Mouse (Mus musculus): ENCODE results near the gene Tst. TPM values are rescaled to one million over a fixed set of nuclear protein-coding genes. Genes with fewer than 3 reads are reported as not detected.
A peak's percentile ranks its signal among the peaks of the same experiment; 100 is the strongest.

The Tst gene
- polyA plus RNA-seq, 1 experiment: 16.8 TPM

DNA sequence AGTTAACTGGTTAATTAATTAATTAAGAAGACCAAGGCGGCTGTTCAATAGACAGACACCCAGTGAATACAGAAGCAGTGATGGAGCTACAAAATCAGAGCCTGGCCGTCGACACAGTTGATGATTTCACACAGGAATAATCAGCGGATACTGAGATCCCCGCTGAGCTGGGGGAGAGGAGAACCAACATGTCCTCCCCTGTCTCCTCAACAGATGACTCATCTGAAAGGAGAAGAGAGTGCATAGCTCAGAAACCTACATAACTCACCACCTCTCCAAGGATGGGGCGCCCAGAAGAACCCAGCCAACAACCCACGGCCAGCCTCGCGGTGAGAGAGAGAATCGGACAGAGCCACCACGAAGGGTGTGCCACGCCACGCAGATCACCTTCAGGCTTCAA is 14.7 kb upstream of the Tst start:
- Histone ChIP-seq H3K4me3 (ENCODE audit: extremely low read depth, insufficient read depth, insufficient read length) (no peak overlapping the region), H3K36me3 (ENCODE audit: control insufficient read depth, insufficient read depth, low read length) (no peaks in the 10 kb centered on the region), H3K27me3 (ENCODE audit: control insufficient read depth, insufficient read depth, low read length) (no peaks in the 10 kb centered on the region), H3K27ac (ENCODE audit: insufficient read depth, low read length) (no peak overlapping the region), H3K4me1 (ENCODE audit: control insufficient read depth, insufficient read depth, insufficient read length) (peaks cover 4% of the 10 kb centered on the region; the same call in 1 of the 2 replicates)
- TF ChIP-seq POLR2A (IDR thresholded peaks at IDR 0.05; ENCODE audit: low read depth, low read length) (no peak), CTCF (IDR thresholded peaks at IDR 0.05; ENCODE audit: extremely low read depth, insufficient read depth, insufficient read length, insufficient replicate concordance) (no peak)
- 60% methylated on average over 13 of the region's 13 CpGs for WGBS
- no peak for DNase-seq (ENCODE audit: low read depth in 1 of 2, low spot score in 2 of 2)

DNA sequence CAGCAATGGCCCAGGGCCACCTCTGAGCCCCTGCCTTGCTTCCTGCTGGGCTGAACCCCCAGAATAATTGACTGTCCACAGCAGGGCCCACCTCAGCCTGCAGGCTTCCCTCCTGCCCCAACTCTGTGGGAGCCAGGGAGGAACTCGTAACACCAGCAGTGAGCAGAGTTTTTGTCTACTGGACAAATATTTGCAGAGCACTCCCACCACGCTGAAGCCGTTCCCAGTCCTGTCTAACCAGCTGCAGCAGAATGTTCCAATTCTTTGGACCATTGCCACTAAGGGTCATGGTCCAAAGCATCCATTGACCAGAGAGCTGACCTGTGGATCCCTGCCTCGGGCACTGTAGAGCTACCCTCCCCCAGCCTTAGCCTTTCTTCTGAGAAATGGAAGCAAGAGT is 11.2 kb upstream of the Tst start:
- TF ChIP-seq POLR2A (IDR thresholded peaks at IDR 0.05; ENCODE audit: low read depth, low read length) (no peak), CTCF (IDR thresholded peaks at IDR 0.05; ENCODE audit: extremely low read depth, insufficient read depth, insufficient read length, insufficient replicate concordance) (no peak)

DNA sequence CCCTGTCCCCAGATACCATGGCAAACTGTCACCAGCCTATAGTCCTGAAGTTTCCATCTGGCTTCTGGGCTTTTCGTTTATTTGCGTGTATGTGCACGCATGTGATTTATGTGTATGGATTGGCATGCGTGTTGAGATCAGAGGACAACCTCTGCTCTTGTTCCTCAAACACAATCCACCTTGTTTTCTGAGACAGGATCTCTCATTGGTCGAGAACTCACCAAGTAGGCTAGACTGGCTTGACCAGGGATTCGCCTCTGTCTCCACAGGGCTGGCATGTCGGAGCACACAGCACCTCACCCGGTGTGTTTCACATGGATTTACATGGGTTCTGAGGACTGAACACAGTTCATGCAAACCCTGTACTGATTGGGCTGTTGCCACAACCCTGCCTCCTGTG is 8.4 kb upstream of the Tst start:
- Histone ChIP-seq H3K27ac (ENCODE audit: insufficient read depth, low read length) (no peak overlapping the region), H3K4me1 (ENCODE audit: control insufficient read depth, insufficient read depth, insufficient read length) (no peaks in the 10 kb centered on the region), H3K27me3 (ENCODE audit: control insufficient read depth, insufficient read depth, low read length) (no peaks in the 10 kb centered on the region), H3K36me3 (ENCODE audit: control insufficient read depth, insufficient read depth, low read length) (no peaks in the 10 kb centered on the region), H3K4me3 (ENCODE audit: extremely low read depth, insufficient read depth, insufficient read length) (no peak overlapping the region)
- DNase-seq (ENCODE audit: low read depth in 1 of 2, low spot score in 2 of 2): no peak
- 98% methylated on average over 8 of the region's 8 CpGs for WGBS
- TF ChIP-seq CTCF (IDR thresholded peaks at IDR 0.05; ENCODE audit: extremely low read depth, insufficient read depth, insufficient read length, insufficient replicate concordance): no peak
- no peak for TF ChIP-seq POLR2A (IDR thresholded peaks at IDR 0.05; ENCODE audit: low read depth, low read length)

More for the DNA sequence above, 11.2 kb upstream of the Tst start:
- H3K4me3 ChIP-seq (ENCODE audit: extremely low read depth, insufficient read depth, insufficient read length): no peak overlapping the region
- no peak overlapping the region; the same call in 1 of the 2 replicates for H3K27ac ChIP-seq (ENCODE audit: insufficient read depth, low read length)
- 86% methylated on average over 4 of the region's 4 CpGs for WGBS
- no peak for DNase-seq (ENCODE audit: low read depth in 1 of 2, low spot score in 2 of 2)
- H3K4me1 ChIP-seq (ENCODE audit: control insufficient read depth, insufficient read depth, insufficient read length): no peaks in the 10 kb centered on the region
- no peaks in the 10 kb centered on the region for H3K36me3 ChIP-seq (ENCODE audit: control insufficient read depth, insufficient read depth, low read length)
- no peaks in the 10 kb centered on the region for H3K27me3 ChIP-seq (ENCODE audit: control insufficient read depth, insufficient read depth, low read length)

DNA sequence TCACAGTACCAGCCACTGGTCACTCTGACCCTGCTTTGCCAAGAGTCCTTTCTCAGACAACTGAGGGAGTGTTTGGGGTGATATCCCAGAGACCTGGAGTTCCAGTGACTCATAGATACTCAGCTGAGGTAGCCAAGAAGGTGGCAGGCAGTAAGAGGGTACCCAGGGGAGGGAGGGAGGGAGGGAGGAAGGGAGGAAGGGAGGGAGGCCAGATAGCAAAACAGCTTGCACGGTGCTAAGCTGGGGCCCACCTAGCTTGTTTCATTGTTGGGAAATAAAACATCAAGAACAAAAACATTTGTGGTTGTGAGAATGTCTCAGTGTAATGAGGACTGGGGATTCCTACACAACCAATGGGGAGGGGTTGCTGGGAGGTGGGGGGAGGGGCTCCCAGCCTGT is 8.0 kb upstream of the Tst start:
- no peak overlapping the region for H3K4me3 ChIP-seq (ENCODE audit: extremely low read depth, insufficient read depth, insufficient read length)
- H3K27ac ChIP-seq (ENCODE audit: insufficient read depth, low read length): no peak overlapping the region
- no peak for DNase-seq (ENCODE audit: low read depth in 1 of 2, low spot score in 2 of 2)
- H3K27me3 ChIP-seq (ENCODE audit: control insufficient read depth, insufficient read depth, low read length): no peaks in the 10 kb centered on the region
- no peaks in the 10 kb centered on the region for H3K4me1 ChIP-seq (ENCODE audit: control insufficient read depth, insufficient read depth, insufficient read length)
- H3K36me3 ChIP-seq (ENCODE audit: control insufficient read depth, insufficient read depth, low read length): no peaks in the 10 kb centered on the region
- TF ChIP-seq CTCF (IDR thresholded peaks at IDR 0.05; ENCODE audit: extremely low read depth, insufficient read depth, insufficient read length, insufficient replicate concordance): no peak
- no peak for TF ChIP-seq POLR2A (IDR thresholded peaks at IDR 0.05; ENCODE audit: low read depth, low read length)
- WGBS: 74% methylated on average over 1 of the region's 1 CpGs

DNA sequence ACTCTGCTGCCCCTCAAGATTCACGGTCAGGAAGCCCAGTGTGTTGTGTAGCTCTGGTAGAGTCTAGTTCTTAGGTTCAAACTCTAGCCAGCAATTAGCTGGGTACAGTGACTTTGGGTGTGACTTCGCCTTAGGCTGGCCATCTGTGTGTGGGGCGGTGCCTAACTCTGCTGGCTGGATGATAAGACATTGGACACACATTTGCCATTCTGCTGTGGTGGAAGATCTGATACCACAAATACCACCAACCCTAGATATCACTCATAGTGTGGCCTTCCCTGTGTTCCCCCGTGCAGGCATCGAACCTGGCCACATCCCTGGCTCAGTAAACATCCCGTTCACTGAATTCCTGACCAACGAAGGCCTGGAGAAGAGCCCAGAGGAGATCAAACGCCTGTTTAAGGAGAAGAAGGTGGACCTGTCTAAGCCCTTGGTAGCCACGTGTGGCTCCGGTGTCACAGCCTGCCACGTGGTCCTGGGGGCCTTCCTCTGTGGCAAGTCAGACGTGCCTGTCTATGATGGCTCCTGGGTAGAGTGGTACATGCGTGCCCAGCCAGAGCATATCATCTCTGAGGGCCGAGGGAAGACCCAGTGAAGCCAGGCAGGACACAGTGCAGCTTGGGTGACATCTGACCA is 7.5 kb upstream of the Tst start:
- no peak overlapping the region for H3K4me3 ChIP-seq (ENCODE audit: extremely low read depth, insufficient read depth, insufficient read length)
- DNase-seq (ENCODE audit: low read depth in 1 of 2, low spot score in 2 of 2): no peak

DNA sequence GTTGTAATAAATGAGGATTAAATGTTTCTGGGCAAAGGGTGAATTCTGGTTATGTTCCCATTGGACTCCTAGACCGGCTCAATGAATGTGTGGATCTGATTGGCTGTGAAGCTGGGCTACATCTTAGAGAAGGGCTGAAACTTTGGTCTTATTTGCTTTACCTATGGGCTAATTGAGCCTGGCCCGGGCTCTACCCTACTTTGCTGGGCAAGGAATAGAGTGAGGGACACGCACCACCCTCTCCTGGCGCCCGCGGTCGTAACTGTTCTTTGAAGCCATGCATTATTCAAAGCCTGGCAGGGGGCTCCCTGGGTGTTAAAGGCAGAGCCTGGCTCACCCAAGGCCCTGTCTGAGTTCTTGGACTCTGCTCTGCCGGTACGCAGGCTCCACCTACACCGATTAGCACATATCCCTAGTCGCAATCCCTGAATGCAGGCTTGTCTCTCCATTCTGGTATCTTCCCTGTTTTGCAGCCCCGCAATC is 3.9 kb upstream of the Tst start:
- H3K36me3 ChIP-seq (ENCODE audit: control insufficient read depth, insufficient read depth, low read length): no peaks in the 10 kb centered on the region
- WGBS: 85% methylated on average over 12 of the region's 12 CpGs
- H3K27me3 ChIP-seq (ENCODE audit: control insufficient read depth, insufficient read depth, low read length): no peaks in the 10 kb centered on the region
- DNase-seq (ENCODE audit: low read depth in 1 of 2, low spot score in 2 of 2): no peak
- H3K4me1 ChIP-seq (ENCODE audit: control insufficient read depth, insufficient read depth, insufficient read length): peaks cover 6% of the 10 kb centered on the region; the same call in 1 of the 2 replicates
- H3K27ac ChIP-seq (ENCODE audit: insufficient read depth, low read length): no peak overlapping the region
- H3K4me3 ChIP-seq (ENCODE audit: extremely low read depth, insufficient read depth, insufficient read length): no peak overlapping the region
- no peak for TF ChIP-seq CTCF (IDR thresholded peaks at IDR 0.05; ENCODE audit: extremely low read depth, insufficient read depth, insufficient read length, insufficient replicate concordance)
- no peak for TF ChIP-seq POLR2A (IDR thresholded peaks at IDR 0.05; ENCODE audit: low read depth, low read length)

More for the DNA sequence above, 7.5 kb upstream of the Tst start:
- H3K27me3 ChIP-seq (ENCODE audit: control insufficient read depth, insufficient read depth, low read length): no peaks in the 10 kb centered on the region
- no peaks in the 10 kb centered on the region for H3K4me1 ChIP-seq (ENCODE audit: control insufficient read depth, insufficient read depth, insufficient read length)
- TF ChIP-seq POLR2A (IDR thresholded peaks at IDR 0.05; ENCODE audit: low read depth, low read length): no peak
- no peak for TF ChIP-seq CTCF (IDR thresholded peaks at IDR 0.05; ENCODE audit: extremely low read depth, insufficient read depth, insufficient read length, insufficient replicate concordance)
- 84% methylated on average over 14 of the region's 14 CpGs for WGBS
- no peak overlapping the region for H3K27ac ChIP-seq (ENCODE audit: insufficient read depth, low read length)
- H3K36me3 ChIP-seq (ENCODE audit: control insufficient read depth, insufficient read depth, low read length): no peaks in the 10 kb centered on the region

DNA sequence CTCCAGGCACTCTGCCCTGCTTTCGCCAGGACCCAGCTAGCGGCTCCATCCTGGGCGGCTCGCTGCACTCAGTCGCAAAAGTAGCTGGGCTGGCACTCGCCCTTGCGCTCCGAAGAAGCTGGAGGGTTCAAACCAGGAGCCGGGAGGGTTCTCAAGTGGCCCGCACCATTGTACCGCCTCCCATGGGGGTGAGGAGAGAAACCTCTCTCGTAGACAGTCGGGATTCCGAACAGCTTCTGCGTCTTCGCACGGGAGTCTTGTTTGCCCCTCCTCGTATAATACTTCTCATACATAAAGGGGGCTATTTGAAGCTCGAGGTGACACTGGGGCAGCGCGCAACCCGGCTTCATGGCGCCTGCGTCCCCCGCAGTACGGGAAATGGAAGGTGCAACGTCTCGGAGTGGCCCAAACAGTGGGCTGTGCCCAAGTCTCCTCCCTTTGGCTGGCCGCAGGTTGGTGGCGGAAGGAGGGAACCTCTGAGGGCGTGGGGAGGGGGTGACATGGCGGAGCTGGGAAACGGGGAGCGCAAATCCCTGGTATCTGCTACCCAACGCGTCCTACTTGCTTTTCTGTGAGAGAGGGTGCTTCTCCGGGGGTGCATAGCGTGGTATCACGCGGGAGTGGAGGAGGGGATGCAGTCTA is 707 bp upstream of the Tst start, which contains the start of gene Mpst:
Gene Mpst, plus strand, starts transcription at position 124 of the 642 bp plus-strand sequence.
- peaks cover 6% of the 10 kb centered on the region; the same call in 1 of the 2 replicates for H3K4me1 ChIP-seq (ENCODE audit: control insufficient read depth, insufficient read depth, insufficient read length)
- peak; percentile 67 to 84 for DNase-seq (ENCODE audit: low read depth in 1 of 2, low spot score in 2 of 2)
- TF ChIP-seq POLR2A (IDR thresholded peaks at IDR 0.05; ENCODE audit: low read depth, low read length) (peak; percentile 60), CTCF (IDR thresholded peaks at IDR 0.05; ENCODE audit: extremely low read depth, insufficient read depth, insufficient read length, insufficient replicate concordance) (no peak)

More for the DNA sequence above, 707 bp upstream of the Tst start, which contains the start of gene Mpst:
- Histone ChIP-seq H3K4me3 (ENCODE audit: extremely low read depth, insufficient read depth, insufficient read length) (peak within 1 kb of the TSS; percentile 92), H3K27me3 (ENCODE audit: control insufficient read depth, insufficient read depth, low read length) (no peaks in the 10 kb centered on the region), H3K27ac (ENCODE audit: insufficient read depth, low read length) (peak within 1 kb of the TSS; percentile 93), H3K36me3 (ENCODE audit: control insufficient read depth, insufficient read depth, low read length) (no peaks in the 10 kb centered on the region)
- WGBS: under 1% methylated on average over 40 of the region's 40 CpGs
